Mouse (Mus musculus): ENCODE results near the gene H2-T3. TPM values are rescaled to one million over a fixed set of nuclear protein-coding genes. Genes with fewer than 3 reads are reported as not detected.
A peak's percentile ranks its signal among the peaks of the same experiment; 100 is the strongest.
"Not testable (repeated sequence)": the region's sequence is repeated elsewhere in the genome, so short reads cannot be mapped to it uniquely, and the experiment has no call there.

The H2-T3 gene
- polyA plus RNA-seq, 1 experiment: not detected

DNA sequence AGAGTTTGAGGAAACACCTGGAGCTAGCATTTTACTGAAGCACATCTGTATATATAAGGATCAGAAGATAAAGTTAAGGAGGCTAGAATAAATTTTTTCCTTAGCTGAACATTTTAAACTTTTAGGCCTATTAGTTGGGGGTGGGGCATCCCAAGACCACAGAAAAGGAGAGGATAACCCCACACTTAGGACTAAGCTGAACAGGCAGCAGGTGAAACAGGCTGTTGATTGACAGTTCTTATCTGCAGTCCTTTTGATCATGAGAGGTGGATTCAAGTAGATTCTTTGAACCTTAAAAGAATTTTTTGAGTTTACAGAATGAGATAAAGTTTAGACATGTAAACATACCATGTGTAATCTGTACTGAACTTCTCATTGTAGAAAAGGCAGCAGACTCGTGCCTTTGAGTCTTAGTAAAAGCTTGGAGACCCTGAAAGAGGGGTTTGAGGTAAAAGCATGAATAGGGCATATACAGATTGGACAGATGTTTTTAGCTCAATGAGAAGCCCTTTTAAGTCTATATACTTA lies 19.7 kb downstream of the H2-T3 start:
- DNase-seq (ENCODE audit: low read depth): no peak
- TF ChIP-seq POLR2A (IDR thresholded peaks at IDR 0.05; ENCODE audit: borderline replicate concordance, extremely low read depth, insufficient read depth, insufficient read length, poor library complexity, severe bottlenecking): no peak
- no peak for TF ChIP-seq CTCF (IDR thresholded peaks at IDR 0.05; ENCODE audit: borderline replicate concordance, extremely low read depth, insufficient read depth, insufficient read length)

DNA sequence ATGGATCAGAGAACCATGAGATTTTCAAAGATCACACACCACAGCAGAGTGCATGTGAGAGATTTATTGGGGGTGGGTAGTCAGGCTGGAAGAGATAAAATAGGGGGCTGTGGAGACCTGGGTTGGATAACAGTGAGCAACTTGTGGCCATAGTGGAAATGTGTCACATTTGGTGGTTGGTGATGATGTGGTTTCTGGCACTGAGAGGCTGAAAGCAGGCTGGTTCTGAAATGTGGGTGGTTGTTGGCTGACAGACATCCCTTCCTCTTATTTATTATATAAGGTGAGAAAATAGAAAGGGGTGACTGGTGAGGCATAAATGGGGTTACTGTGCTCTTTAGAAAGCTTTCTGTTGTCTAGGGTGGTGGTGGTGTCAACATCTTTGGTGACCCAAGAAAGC lies 20.3 kb downstream of the H2-T3 start:
- DNase-seq (ENCODE audit: low read depth): no peak
- TF ChIP-seq CTCF (IDR thresholded peaks at IDR 0.05; ENCODE audit: borderline replicate concordance, extremely low read depth, insufficient read depth, insufficient read length) (no peak), POLR2A (IDR thresholded peaks at IDR 0.05; ENCODE audit: borderline replicate concordance, extremely low read depth, insufficient read depth, insufficient read length, poor library complexity, severe bottlenecking) (no peak)

GRCm38 (mm10) chr17:36169094-36169493 lies 21.0 kb downstream of the H2-T3 start:
- not testable (repeated sequence) for DNase-seq (ENCODE audit: low read depth)

GRCm38 (mm10) chr17:36168039-36168652 lies 21.9 kb downstream of the H2-T3 start, which contains the start of gene Gm8909:
Gene Gm8909, minus strand, starts transcription at chr17:36168537.
- TF ChIP-seq POLR2A (IDR thresholded peaks at IDR 0.05; ENCODE audit: borderline replicate concordance, extremely low read depth, insufficient read depth, insufficient read length, poor library complexity, severe bottlenecking) (no peak), CTCF (IDR thresholded peaks at IDR 0.05; ENCODE audit: borderline replicate concordance, extremely low read depth, insufficient read depth, insufficient read length) (no peak)
- DNase-seq (ENCODE audit: low read depth): no peak

DNA sequence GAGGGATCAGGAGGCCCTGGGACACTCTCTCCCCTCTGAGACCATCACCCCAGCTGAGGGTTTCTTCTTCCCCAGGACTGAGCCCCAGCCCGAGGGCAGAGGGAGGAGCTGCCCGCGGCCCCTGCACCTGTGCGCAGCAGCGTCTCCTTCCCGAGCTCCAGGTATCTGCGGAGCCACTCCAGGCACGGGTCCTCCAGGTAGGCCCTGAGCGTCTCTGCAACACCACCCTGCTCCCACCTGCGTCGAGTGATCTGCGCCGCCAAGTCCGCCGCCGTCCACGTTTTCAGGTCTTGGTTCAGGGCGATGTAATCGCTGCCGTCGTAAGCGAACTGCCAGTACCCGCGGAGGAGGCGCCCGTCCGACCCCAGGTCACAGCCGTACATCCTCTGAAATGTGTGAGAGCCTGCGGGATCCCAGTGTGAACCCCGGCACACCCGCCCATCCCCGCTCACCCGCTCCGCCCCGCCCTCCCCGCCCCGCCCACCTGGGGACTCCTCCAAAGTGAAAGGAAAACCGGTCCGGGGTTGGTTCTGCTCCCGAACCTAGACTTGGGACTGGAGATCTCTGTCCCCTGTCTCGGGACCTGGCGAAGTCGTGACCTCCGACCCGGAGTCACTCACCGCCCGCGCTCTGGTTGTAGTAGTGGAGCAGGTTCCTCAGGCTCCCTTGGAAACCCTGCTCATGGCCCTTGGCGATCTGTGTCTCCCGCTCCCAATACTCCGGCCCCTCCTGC lies 22.6 kb downstream of the H2-T3 start:
- DNase-seq (ENCODE audit: low read depth): no peak
- no peak for TF ChIP-seq CTCF (IDR thresholded peaks at IDR 0.05; ENCODE audit: borderline replicate concordance, extremely low read depth, insufficient read depth, insufficient read length)
- no peak for TF ChIP-seq POLR2A (IDR thresholded peaks at IDR 0.05; ENCODE audit: borderline replicate concordance, extremely low read depth, insufficient read depth, insufficient read length, poor library complexity, severe bottlenecking)

- not testable (repeated sequence) for DNase-seq (ENCODE audit: low read depth)
Observed at GRCm38 (mm10) chr17:36166901-36167300, 23.2 kb downstream of the H2-T3 start.

DNA sequence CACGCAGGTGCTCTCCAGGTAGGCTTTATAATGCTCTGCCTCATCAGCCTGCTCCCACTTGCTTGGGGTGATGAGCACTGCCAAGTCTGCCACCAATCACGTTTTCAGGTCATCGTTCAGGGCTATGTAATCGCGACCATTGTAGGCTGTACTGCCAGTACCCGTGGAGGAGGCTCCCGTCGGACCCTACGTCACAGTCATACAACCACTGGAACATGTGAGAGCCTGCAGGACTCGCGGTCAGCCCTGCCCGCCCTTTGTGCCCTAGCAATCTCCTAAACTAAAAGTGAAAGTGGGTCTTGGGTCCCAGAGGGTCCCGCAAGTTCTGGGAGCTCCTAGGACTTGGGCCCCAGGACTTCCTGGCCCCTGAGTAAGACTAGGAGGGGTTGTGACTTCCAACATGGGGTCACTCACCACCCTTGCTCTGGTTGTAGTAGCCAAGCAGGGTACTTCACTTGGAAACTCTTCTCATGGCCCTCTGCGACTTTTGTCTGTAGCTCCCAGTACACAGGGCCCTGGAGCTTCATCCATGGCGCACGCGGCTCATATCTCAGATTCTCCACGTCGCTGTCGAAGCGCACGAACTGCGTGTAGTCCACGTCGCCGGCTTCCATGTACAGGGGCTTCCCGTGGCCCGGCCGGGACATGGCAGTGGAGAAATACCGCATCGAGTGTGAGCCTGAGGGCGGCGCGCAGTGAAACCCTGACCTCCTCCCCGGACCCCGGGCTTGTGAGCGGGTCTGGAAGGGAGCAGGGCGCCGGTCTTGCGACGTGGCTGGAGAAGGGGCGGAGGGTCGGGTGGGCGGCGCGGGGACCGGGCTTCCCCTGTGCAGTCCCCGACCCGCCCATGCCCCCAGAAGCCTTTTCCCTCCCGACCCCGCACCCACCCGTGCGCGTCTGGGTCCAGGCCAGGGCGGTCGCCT lies 28.7 kb downstream of the H2-T3 start:
- no peak for TF ChIP-seq CTCF (IDR thresholded peaks at IDR 0.05; ENCODE audit: borderline replicate concordance, extremely low read depth, insufficient read depth, insufficient read length)
- TF ChIP-seq POLR2A (IDR thresholded peaks at IDR 0.05; ENCODE audit: borderline replicate concordance, extremely low read depth, insufficient read depth, insufficient read length, poor library complexity, severe bottlenecking): no peak
- no peak for DNase-seq (ENCODE audit: low read depth)

- not testable (repeated sequence) for DNase-seq (ENCODE audit: low read depth)
Observed at GRCm38 (mm10) chr17:36158264-36158663, 31.8 kb downstream of the H2-T3 start.

DNA sequence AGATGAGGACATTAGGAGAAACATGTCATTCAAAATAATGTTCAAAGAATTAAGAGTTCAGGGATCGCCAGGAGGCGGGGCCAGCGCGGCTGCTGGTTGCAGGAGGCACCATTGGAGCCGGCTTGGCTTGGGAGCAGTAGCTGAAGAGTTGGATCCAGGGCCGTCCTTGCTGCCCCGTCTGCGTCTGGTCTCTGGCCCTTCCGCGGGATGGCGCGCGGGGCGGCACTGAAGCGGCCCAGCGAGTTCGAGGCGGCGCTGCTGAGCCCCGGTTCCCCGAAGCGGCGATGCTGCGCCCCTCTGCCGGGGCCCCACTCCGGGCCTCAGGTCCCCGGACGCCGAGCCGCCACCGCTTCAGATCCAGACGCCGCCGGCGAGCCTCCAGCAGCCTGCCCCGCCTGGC lies 32.3 kb downstream of the H2-T3 start:
- DNase-seq (ENCODE audit: low read depth): peak; percentile 19

DNA sequence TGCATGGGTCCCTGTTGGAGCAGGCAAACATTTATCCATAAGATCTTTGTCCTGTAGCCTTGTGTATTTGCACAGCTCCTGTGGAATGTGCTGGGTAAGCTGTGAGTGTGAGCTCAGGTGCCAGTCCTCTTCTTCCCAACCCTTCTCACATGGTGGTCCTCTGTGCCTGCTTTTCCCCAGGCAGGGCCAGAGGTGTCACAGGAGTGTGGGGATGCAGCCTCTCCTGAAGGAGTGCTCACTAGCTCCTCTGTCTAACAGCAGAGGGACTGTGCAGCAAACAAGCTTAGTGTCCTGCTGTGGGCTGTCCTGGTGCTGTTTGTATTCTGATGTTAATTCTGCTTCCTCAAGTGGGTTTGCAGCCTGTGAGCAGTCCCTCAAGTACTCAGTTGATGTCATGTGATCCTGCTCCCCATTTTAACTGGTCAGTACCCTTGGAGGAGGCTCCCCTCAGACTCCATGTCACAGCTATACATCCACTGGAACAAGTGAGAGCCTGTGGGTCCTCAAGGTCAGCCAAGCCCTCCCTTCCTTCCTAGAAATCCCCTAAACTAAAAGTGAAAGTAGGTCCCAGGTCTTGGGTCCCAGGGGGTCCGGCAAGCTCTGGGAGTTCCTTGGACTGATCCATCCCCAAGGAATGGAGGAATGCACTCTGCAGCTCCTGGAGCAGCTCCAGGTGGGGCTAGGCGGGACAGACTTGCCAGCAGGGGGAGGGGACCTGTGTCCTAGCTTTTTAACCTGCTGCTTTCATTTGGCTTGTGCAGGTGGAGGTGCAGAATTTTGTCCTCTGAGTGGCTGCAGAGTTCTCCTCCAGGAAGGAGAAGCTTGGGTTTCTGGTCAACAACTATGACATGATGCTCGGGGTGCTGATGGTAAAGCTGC lies 35.6 kb downstream of the H2-T3 start:
- DNase-seq (ENCODE audit: low read depth): no peak

GRCm38 (mm10) chr17:36151200-36151599 lies 38.9 kb downstream of the H2-T3 start:
- DNase-seq (ENCODE audit: low read depth): not testable (repeated sequence)

More for the DNA sequence above, 35.6 kb downstream of the H2-T3 start:
- no peak for TF ChIP-seq POLR2A (IDR thresholded peaks at IDR 0.05; ENCODE audit: borderline replicate concordance, extremely low read depth, insufficient read depth, insufficient read length, poor library complexity, severe bottlenecking)
- no peak for TF ChIP-seq CTCF (IDR thresholded peaks at IDR 0.05; ENCODE audit: borderline replicate concordance, extremely low read depth, insufficient read depth, insufficient read length)

DNA sequence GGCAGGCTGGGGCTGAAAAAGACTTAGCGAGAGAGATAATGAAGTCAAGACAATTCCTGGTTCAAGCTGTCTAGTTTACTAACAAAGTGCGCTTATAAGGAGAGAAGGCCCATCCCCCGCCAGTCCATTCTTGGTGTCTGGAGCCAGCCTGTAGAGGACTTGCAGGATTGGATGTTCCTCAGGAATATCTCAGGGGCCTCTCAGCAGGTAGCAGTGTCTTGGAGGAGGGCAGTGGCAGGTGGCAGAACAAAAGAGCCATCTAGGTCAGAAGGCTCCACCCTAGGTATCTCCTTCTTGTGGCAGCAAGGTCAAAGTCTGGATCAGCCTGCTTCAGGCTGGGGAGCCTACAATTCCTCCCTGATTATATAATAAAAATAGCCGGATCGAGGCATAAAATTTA lies 41.6 kb downstream of the H2-T3 start:
- DNase-seq (ENCODE audit: low read depth): not testable (repeated sequence)

DNA sequence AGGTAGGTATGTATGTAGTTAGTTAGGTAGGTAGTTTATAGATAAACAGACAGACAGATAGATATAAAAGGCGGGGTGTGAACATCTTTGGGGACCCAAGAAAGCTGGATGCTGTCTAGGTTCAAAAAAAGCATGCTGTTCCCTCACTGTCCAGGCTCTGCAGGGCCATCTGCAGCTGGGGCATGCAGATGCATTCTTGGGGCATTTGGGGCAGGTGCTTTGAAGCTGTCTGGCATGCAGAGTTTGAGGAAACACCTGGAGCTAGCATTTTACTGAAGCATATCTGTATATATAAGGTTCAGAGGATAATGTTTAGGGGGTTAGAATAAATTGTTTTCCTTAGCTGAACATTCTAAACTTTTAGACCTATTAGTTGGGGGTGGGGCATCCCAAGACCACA lies 43.1 kb downstream of the H2-T3 start:
- not testable (repeated sequence) for DNase-seq (ENCODE audit: low read depth)

DNA sequence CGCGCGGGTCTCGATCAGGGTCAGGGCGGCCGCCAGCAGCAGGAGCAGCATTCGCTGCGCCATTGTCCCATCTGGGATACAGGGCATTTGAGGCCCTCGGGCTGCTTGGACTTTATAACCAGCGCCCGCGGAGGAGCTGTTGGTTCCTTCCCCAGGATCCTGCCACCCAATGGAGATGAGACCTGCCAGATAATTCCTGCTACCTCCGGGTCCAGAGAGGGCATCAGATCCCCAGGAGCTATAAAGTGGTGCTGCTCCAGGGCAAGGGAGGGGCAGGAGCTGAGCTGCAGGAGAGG lies 44.3 kb downstream of the H2-T3 start:
- DNase-seq (ENCODE audit: low read depth): not testable (repeated sequence)

Data from brain, embryonic 14.5 days (tissue).